Mouse (Mus musculus): ENCODE measurements at regions not wholly inside any gene's neighbourhood (a gene's known extent, or its start where the extent isn't known, plus 50 kb on each side); places are given as distances from the start of the nearest gene placed in this dataset.

DNA sequence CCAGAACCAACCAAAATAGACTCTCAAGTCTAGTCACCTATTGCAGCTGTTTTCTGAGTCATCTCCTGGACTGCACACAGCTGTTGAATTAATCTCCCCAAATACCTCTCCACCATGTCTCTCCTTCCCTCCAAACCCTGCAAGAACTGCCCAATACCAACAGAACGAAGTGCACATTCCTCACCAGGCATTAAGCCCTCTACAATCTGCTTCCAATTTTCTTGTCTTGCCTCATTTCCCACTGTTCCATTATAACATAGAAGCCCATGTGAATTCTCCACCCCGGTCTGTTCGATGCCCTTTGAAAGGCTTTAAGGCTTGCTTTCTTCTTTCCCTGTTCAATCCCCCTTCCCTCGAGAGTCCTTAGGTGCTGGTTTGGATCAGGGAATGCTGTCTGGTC is 264.9 kb upstream of the Tenm3 start:
- TF ChIP-seq CTCF (IDR thresholded peaks at IDR 0.05; ENCODE audit: low read depth) (no peak), EP300 (optimal IDR thresholded peaks at IDR 0.05) (no peak)
